Mouse (Mus musculus): ENCODE results near the gene Cdk13. TPM values are rescaled to one million over a fixed set of nuclear protein-coding genes. Genes with fewer than 3 reads are reported as not detected.

Gene Cdk13
- total RNA-seq (2021), result 10 to 100 TPM; 29.5 to 34.8 TPM
- long read RNA-seq, experiment 1, full-length matches to known transcripts, result 3 of 9 reads
- long read RNA-seq, experiment 1, partial matches to known transcripts, result 4 of 9 reads
- long read RNA-seq, experiment 1, other reads (novel, unspliced or antisense), result 2 of 9 reads
- long read RNA-seq, experiment 2, full-length matches to known transcripts, result 6 of 8 reads
- long read RNA-seq, experiment 2, partial matches to known transcripts, result 0 of 8 reads
- long read RNA-seq, experiment 2, other reads (novel, unspliced or antisense), result 2 of 8 reads

- DNase-seq, result peak; percentile 98
These were observed at the start of gene Cdk13 for GRCm38 (mm10) chr13:17804909-17805613. Cdk13 (minus strand) TSS chr13:17805097.

GRCm38 (mm10) chr13:17843336-17843735 is 38.4 kb upstream of the Cdk13 start:
- DNase-seq, result no peak

- DNase-seq, result no peak
These were observed 37.9 kb upstream of the Cdk13 start for GRCm38 (mm10) chr13:17842756-17843155.

GRCm38 (mm10) chr13:17839137-17839536 is 34.2 kb upstream of the Cdk13 start:
- DNase-seq, result no peak

GRCm38 (mm10) chr13:17838484-17838851 is 33.6 kb upstream of the Cdk13 start:
- peak; percentile 57 for DNase-seq

GRCm38 (mm10) chr13:17837610-17838483 is 33.0 kb upstream of the Cdk13 start:
- DNase-seq, result peak; percentile 34

GRCm38 (mm10) chr13:17836808-17837207 is 31.9 kb upstream of the Cdk13 start:
- DNase-seq, result no peak

- DNase-seq, result no peak
These were observed 28.0 kb upstream of the Cdk13 start for GRCm38 (mm10) chr13:17832940-17833339.

- DNase-seq, result no peak
These were observed 12.3 kb upstream of the Cdk13 start for GRCm38 (mm10) chr13:17817226-17817625.

- no peak for DNase-seq
These were observed 698 bp upstream of the Cdk13 start for GRCm38 (mm10) chr13:17805614-17805975.

- peak; percentile 63 for DNase-seq
These were observed 647 bp downstream of the Cdk13 start for GRCm38 (mm10) chr13:17804058-17804841.

GRCm38 (mm10) chr13:17803331-17804057 is 1.4 kb downstream of the Cdk13 start:
- peak; percentile 75 for DNase-seq

GRCm38 (mm10) chr13:17802880-17803279 is 2.0 kb downstream of the Cdk13 start:
- no peak for DNase-seq

- DNase-seq, result no peak
These were observed 5.2 kb downstream of the Cdk13 start for GRCm38 (mm10) chr13:17799735-17800134.

- no peak for DNase-seq
These were observed 9.0 kb downstream of the Cdk13 start for GRCm38 (mm10) chr13:17795757-17796456.

GRCm38 (mm10) chr13:17783643-17784042 is 21.3 kb downstream of the Cdk13 start:
- DNase-seq, result no peak

GRCm38 (mm10) chr13:17779923-17780322 is 25.0 kb downstream of the Cdk13 start:
- DNase-seq, result no peak

GRCm38 (mm10) chr13:17776303-17776702 is 28.6 kb downstream of the Cdk13 start:
- no peak for DNase-seq

- DNase-seq, result no peak
These were observed 29.5 kb downstream of the Cdk13 start for GRCm38 (mm10) chr13:17775364-17775763.

GRCm38 (mm10) chr13:17773112-17773511 is 31.8 kb downstream of the Cdk13 start:
- no peak for DNase-seq

GRCm38 (mm10) chr13:17772574-17772973 is 32.3 kb downstream of the Cdk13 start:
- no peak for DNase-seq
